Mouse (Mus musculus): Measurements from ENCODE around the gene Egr2.

DNA sequence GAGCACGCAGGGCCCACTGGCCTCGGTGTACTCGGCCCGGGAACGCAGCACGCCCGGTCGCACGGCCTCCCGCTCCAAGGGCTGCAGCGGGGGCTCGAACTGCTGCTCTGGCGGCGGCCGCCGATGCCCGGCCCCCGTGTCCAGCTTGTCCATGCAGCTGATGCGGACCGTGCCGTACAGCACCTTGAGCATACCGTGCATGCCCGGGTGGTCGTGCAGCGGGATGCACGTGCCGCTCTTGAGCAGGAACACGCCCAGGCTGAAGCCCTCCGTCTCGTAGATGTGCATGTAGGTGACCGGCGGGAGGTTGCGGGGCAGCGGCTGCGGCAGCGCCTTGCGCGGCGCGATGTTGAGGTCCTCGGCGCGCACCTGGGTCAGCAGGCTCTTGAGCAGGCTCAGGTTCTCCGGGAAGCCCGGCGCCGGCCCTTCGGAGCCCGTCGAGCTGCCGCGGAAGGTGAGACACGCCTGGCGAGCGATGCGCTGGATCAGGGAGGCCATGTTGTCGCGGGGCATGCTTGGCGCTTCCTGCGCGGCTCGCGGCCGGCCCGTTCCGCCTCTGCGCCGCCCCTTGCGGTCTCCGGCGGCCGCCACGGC, 13.1 kb downstream of the Egr2 start:
- TF ChIP-seq CTCF (IDR thresholded peaks at IDR 0.05; ENCODE audit: borderline replicate concordance, control insufficient read depth, extremely low read depth, insufficient read depth, low read length, poor library complexity), result no peak
- TF ChIP-seq POLR2A (IDR thresholded peaks at IDR 0.05; ENCODE audit: control insufficient read depth, extremely low read depth, insufficient read depth, low read length, poor library complexity), result no peak

Data from thymus, adult 2 months (tissue).